Mouse (Mus musculus) liver, embryonic 14.5 days (tissue): ENCODE measurements around the gene Adam23.

Source experiments
- CTCF ChIP-seq: IDR thresholded peaks from 2 replicates; pipeline ENCODE4 v1.5.1; 2016; ENCODE audit warnings: antibody characterized with exemption, low read depth, control low read depth
- EP300 ChIP-seq: IDR thresholded peaks from 2 replicates; pipeline ENCODE4 v1.6.1; 2016; ENCODE audit warnings: antibody characterized with exemption, low read depth

GRCm38 (mm10) chr1:63446721-63447120, 1.0 kb downstream of the Adam23 start:
- TF ChIP-seq EP300 (no peak), CTCF (no peak)
